Mouse (Mus musculus) stomach, postnatal 0 days (tissue): ENCODE data around the gene Rbpms2. TPM values are rescaled to one million over a fixed set of nuclear protein-coding genes. Genes with fewer than 3 reads are reported as not detected.
A peak's percentile ranks its signal among the peaks of the same experiment; 100 is the strongest.

ENCODE experiments used
- ATAC-seq: fragments of 200-750 bp; cut with Nextera tagmentation; 2 replicates; pipeline ENCODE4 v1.8.0; 2017; ENCODE audit not compliant: low FRiP score, low TSS enrichment
- DNase-seq: peaks from one replicate; pipeline ENCODE4 v3.0.0-alpha.2; 2016; ENCODE audit warnings: low spot score
- H3K27ac ChIP-seq: fragments of 300-500 bp; sonication (generic); replicated peaks from 2 replicates; pipeline ENCODE4 v1.5.1; 2014; ENCODE audit warnings: mild to moderate bottlenecking, control low read depth
- H3K27me3 ChIP-seq: fragments of 300-500 bp; sonication (generic); 2 replicates; pipeline ENCODE4 v1.6.1; 2014; ENCODE audit warnings: low read length; ENCODE audit not compliant: control insufficient read depth, insufficient read depth
- H3K36me3 ChIP-seq: fragments of 300-500 bp; sonication (generic); 2 replicates; pipeline ENCODE4 v1.6.1; 2014; ENCODE audit warnings: low read length, mixed read lengths; ENCODE audit not compliant: control insufficient read depth, insufficient read depth
- H3K4me1 ChIP-seq: fragments of 300-500 bp; sonication (generic); replicated peaks from 2 replicates; pipeline ENCODE4 v1.6.1; 2014; ENCODE audit warnings: antibody characterized with exemption; ENCODE audit not compliant: control insufficient read depth, insufficient read depth
- H3K4me2 ChIP-seq: fragments of 300-500 bp; sonication (generic); replicated peaks from 2 replicates; pipeline ENCODE4 v1.6.1; 2014; ENCODE audit warnings: low read depth, mild to moderate bottlenecking, control low read depth, moderate library complexity
- H3K4me3 ChIP-seq: fragments of 300-500 bp; sonication (generic); 2 replicates; pipeline ENCODE4 v1.5.1; 2014; ENCODE audit warnings: low read depth, low read length, control low read depth
- H3K9ac ChIP-seq: fragments of 300-500 bp; sonication (generic); 2 replicates; pipeline ENCODE4 v1.6.1; 2014; ENCODE audit warnings: mild to moderate bottlenecking, low read length, control low read depth, mixed read lengths
- H3K9me3 ChIP-seq: fragments of 300-500 bp; sonication (generic); 2 replicates; pipeline ENCODE4 v1.6.1; 2016; ENCODE audit warnings: low read length; ENCODE audit not compliant: control insufficient read depth
- CTCF ChIP-seq: IDR thresholded peaks from 2 replicates; pipeline ENCODE4 v1.5.1; 2016; ENCODE audit warnings: antibody characterized with exemption, low read depth, mild to moderate bottlenecking, moderate library complexity
- EP300 ChIP-seq: optimal IDR thresholded peaks from 2 replicates; pipeline ENCODE3; 2016; ENCODE audit warnings: antibody characterized with exemption
- WGBS: fragments of 180-500 bp; shearing (Covaris S2); extraction: QIAGEN DNeasy Blood & Tissue Kit; methylation state at CpG from one replicate; pipeline ENCODE4 v1.1.7; 2014; 5-methylcytosine and 5-hydroxymethylcytosine counted together
- polyA plus RNA-seq: library from polyadenylated mRNA; unstranded; fragments of >200 nt; fragmentation: Nextera tagmentation; extraction: Ambion mirVana; gene quantifications from 2 replicates; pipeline ENCODE4 v1.2.1, GENCODE M21; 2015

Gene Rbpms2
- polyA plus RNA-seq, 1 experiment from 2014 or later, result 19.9 TPM

DNA sequence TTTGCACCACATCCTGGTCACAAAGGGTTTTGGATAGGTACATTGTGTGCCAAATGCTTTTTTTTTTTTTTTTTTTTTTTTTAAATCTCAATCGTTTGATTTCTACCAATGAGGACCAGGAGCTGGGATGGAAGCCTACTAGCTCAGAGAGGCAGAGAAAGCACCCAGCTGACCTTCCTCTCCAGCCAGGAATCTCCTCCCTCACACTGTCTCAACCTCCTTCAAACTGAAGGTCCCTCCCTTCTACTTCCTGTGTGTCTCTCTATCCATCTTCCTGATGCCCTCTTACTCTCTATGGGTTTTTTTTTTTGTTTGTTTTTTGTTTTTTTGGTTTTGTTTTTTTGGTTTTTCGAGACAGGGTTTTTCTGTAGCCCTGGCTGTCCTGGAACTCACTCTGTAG is 28.5 kb upstream of the Rbpms2 start:
- H3K4me2 ChIP-seq, result no peak overlapping the region
- H3K27me3 ChIP-seq, result no peaks in the 10 kb centered on the region
- ATAC-seq, result no peak
- H3K4me3 ChIP-seq, result no peak overlapping the region
- no peaks in the 10 kb centered on the region for H3K36me3 ChIP-seq
- H3K27ac ChIP-seq, result no peak overlapping the region
- no peaks in the 10 kb centered on the region for H3K9me3 ChIP-seq
- H3K4me1 ChIP-seq, result no peaks in the 10 kb centered on the region
- no peak overlapping the region for H3K9ac ChIP-seq
- 71% methylated on average over 2 of the region's 2 CpGs for WGBS
- TF ChIP-seq CTCF (no peak), EP300 (no peak)
- DNase-seq, result no peak

- no peaks in the 10 kb centered on the region for H3K27me3 ChIP-seq
- ATAC-seq (no peak), DNase-seq (no peak)
- no peak for TF ChIP-seq EP300
- TF ChIP-seq CTCF, result peak; percentile 59
- H3K4me1 ChIP-seq, result no peaks in the 10 kb centered on the region
- 60% methylated on average over 8 of the region's 8 CpGs for WGBS
- no peak overlapping the region for H3K27ac ChIP-seq
- H3K9me3 ChIP-seq, result no peaks in the 10 kb centered on the region
- H3K9ac ChIP-seq, result no peak overlapping the region
- H3K36me3 ChIP-seq, result no peaks in the 10 kb centered on the region
- H3K4me3 ChIP-seq, result no peak overlapping the region
- H3K4me2 ChIP-seq, result no peak overlapping the region
Observed at GRCm38 (mm10) chr9:65603401-65604102, 25.9 kb upstream of the Rbpms2 start.

DNA sequence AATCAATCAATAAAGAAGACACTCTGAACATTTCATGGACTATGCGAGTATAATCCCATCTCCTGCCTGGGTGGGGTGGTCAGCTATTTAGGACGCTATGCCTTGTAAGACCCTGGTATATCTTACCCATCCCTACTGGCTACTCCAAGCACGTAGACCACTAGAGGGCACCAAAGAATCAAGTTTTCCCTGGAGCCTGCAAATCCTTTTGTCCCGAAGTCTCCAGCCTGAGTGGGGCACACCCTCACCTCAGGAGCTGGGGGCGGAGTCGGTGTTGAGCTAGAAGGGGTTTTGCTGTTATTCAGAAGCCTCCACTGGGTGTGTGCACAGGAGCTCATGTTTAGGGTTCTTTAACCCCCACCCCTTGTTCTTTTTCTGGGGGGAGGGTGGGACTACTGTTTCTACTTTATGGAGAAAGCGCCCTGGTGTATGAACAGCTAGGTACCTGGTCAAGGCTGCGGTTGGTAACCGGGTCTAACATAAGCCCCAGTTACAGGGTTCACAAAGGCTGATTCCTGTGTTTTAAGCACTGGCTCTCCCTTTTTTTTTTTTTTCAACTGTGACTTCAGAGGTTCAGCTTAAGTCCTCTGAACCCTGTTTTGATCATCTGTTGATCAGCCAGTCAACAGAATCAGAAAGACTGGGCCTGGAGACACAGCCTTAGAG is 23.8 kb upstream of the Rbpms2 start:
- no peak for TF ChIP-seq EP300
- peak; percentile 92 for TF ChIP-seq CTCF
- DNase-seq (peak; percentile 84), ATAC-seq (peak; percentile 82)
- 6% methylated on average over 9 of the region's 9 CpGs for WGBS
- H3K4me1 ChIP-seq, result no peaks in the 10 kb centered on the region
- H3K4me2 ChIP-seq, result peak overlapping the region; percentile 32
- H3K27ac ChIP-seq, result peak overlapping the region; percentile 89
- no peak overlapping the region for H3K9ac ChIP-seq
- no peak overlapping the region for H3K4me3 ChIP-seq
- H3K36me3 ChIP-seq, result no peaks in the 10 kb centered on the region
- no peaks in the 10 kb centered on the region for H3K27me3 ChIP-seq
- no peaks in the 10 kb centered on the region for H3K9me3 ChIP-seq

DNA sequence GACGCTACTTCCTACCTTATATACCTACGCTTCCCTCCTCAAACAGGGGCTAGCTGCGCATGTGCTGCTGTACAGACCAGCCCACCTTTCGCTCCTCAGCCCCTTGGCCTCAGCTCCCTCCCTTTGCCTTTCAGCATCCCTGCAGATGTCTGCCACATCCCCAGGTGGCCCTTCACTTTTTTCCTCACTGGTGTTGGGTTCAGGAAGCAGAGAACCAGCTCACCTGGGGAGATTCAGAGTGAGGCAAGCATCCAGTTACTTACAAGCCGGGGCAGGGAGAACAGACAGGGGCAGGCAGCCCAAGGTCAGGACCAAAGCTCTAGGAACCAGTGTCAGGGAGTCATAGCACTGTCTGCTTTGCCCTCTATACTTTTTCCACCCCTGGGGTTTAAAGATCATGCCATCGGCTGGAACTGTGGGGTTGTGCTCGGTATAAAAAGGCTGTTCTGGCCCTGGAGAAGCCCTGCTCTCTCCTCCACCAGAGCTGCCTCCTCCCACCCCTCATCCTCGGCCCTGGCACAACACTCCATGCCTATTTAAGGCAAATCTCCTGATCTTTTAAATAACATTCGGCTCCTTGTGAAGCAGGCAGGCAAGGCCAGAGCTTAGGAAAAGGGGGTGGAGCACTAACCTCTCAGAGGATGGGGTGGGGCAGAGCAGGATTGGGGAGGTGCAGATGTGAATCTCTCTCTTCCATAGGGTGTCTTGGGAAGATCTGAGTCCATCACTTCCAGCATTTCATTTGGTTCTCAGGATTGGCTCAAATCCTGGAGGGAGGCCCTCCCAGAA is 22.9 kb upstream of the Rbpms2 start:
- H3K4me1 ChIP-seq, result no peaks in the 10 kb centered on the region
- no peaks in the 10 kb centered on the region for H3K36me3 ChIP-seq
- 46% methylated on average over 9 of the region's 9 CpGs for WGBS
- no peak overlapping the region for H3K4me3 ChIP-seq
- peak overlapping the region; percentile 89 for H3K27ac ChIP-seq
- DNase-seq, result no peak
- peak overlapping the region; percentile 23 for H3K9ac ChIP-seq
- no peak overlapping the region; the same call in none of the 2 replicates for H3K4me2 ChIP-seq
- H3K27me3 ChIP-seq, result no peaks in the 10 kb centered on the region
- ATAC-seq, result peak; percentile 62; the same call in 1 of the 2 replicates
- H3K9me3 ChIP-seq, result no peaks in the 10 kb centered on the region
- TF ChIP-seq CTCF (no peak), EP300 (no peak)

- TF ChIP-seq CTCF (no peak), EP300 (no peak)
- peak; percentile 18; the same call in 1 of the 2 replicates for ATAC-seq
- Histone ChIP-seq H3K9me3 (no peaks in the 10 kb centered on the region), H3K9ac (no peak overlapping the region), H3K36me3 (no peaks in the 10 kb centered on the region), H3K4me1 (no peaks in the 10 kb centered on the region), H3K4me2 (no peak overlapping the region), H3K27ac (peak overlapping the region; percentile 67), H3K27me3 (no peaks in the 10 kb centered on the region), H3K4me3 (no peak overlapping the region)
- WGBS, result 36% methylated on average over 2 of the region's 2 CpGs
- DNase-seq, result no peak
Observed at GRCm38 (mm10) chr9:65607120-65607519, 22.3 kb upstream of the Rbpms2 start.
